Mouse (Mus musculus) heart, adult 9 months (tissue): ENCODE data around the gene Fam168b.

ENCODE experiments used
- DNase-seq, 2 experiments: peaks; one replicate each; pipeline ENCODE4 v3.0.0; 2022; ENCODE audit warnings: low spot score in 2 of 2

Gene Fam168b

GRCm38 (mm10) chr1:34842887-34843618 is at the start of gene Fam168b:
Gene Fam168b, minus strand, starts transcription at chr1:34843065.
- DNase-seq = peak; percentile 87 to 90

DNA sequence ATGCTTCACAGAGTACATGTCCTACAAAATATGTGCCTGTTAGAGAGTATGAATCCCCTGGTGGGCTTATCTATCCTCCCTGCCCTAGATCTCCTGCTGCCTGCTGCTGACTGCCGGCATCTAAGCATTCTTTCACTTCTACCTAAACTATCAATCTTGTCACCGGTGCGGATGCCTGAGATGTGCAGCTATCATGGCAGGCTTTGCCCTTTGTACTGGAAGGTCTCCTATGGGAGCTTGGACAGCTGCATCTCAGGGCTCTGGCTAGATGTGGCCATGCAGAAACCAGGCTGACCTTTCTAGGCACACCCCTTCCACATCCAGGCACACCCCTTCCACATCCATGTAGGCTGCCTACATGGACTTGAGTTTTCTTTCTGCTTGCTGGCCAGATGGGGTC is 49.6 kb upstream of the Fam168b start:
- DNase-seq = no peak

- DNase-seq = no peak
Measured at GRCm38 (mm10) chr1:34891559-34892289, 48.9 kb upstream of the Fam168b start.

GRCm38 (mm10) chr1:34883776-34884175 is 40.9 kb upstream of the Fam168b start:
- no peak for DNase-seq

- no peak for DNase-seq
Measured at GRCm38 (mm10) chr1:34879611-34880010, 36.7 kb upstream of the Fam168b start.

DNA sequence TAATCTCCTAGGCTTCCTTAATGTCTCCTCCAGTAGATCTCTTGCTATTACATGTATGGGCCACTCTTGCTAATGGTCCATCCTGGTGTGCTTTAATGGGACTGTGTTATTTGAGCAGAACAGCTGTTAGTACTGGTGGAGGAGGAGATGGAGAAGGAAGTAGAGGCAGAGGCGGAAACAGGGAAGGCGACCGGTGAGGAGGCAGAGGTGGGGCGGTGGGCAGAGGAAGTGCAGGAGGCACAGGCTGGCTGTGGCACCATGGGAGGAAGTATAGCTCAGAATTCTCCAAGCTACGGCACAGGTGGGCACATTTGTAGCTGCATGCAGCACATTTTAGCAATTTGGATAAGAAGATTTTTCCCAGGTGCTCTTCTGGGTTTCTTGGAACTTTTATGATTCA is 30.7 kb upstream of the Fam168b start:
- no peak for DNase-seq

GRCm38 (mm10) chr1:34871170-34871569 is 28.3 kb upstream of the Fam168b start:
- DNase-seq = no peak

DNA sequence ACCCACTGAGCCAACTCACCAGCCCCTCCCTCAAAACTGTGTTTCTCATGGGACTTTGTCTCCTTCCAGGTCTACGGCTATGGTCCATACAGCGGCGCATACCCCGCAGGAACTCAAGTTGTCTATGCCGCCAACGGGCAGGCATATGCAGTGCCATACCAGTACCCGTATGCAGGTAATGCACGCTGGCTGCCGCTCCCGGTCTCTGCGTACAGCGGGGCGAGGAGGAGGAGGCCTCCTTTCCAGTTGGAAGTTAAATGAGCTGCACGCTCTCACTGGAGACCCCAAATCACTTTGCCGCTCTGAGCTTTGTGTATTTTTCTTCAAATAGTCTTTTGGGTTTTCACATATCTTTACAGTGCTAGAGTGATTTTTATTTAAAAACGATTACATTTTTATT is 26.4 kb upstream of the Fam168b start:
- no peak for DNase-seq

DNA sequence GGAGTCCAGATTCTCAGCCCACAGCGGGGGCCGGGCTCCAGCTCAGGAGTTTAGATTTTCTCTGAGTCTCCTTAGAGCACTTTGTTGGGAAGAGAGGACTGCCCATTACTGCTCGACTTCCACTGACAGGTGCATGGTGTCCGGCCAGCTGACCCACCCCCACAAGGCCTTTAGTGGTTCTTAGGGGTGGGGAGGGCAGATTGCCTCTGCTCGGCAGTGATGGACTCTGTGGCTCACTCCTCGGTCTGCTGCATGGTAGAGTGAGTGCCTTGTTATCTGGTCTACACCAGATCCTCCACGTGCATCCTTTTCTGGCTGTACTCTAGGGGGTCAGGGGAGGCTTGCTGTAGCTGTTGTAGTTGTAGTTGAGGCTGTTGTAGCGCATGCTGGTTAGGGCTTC is 25.5 kb upstream of the Fam168b start:
- DNase-seq = no peak

DNA sequence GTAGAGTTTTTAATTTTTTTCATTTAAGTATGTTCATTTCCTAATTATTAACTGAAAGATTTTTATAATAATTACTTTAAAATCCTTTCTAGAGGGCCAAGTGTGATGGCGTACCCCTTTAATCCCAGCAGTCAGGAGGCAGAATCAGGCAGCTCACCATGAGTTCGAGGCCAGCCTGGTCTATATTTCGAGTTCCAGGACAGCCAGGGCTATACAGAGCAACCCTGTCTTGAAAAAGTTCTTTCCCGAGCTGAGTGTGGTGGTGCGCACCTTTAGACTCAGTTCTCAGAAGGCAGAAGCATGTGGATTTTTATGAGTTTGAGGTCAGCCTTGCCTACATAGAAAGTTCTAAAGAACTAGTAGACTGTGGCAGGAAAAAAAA is 24.7 kb upstream of the Fam168b start:
- DNase-seq = no peak

DNA sequence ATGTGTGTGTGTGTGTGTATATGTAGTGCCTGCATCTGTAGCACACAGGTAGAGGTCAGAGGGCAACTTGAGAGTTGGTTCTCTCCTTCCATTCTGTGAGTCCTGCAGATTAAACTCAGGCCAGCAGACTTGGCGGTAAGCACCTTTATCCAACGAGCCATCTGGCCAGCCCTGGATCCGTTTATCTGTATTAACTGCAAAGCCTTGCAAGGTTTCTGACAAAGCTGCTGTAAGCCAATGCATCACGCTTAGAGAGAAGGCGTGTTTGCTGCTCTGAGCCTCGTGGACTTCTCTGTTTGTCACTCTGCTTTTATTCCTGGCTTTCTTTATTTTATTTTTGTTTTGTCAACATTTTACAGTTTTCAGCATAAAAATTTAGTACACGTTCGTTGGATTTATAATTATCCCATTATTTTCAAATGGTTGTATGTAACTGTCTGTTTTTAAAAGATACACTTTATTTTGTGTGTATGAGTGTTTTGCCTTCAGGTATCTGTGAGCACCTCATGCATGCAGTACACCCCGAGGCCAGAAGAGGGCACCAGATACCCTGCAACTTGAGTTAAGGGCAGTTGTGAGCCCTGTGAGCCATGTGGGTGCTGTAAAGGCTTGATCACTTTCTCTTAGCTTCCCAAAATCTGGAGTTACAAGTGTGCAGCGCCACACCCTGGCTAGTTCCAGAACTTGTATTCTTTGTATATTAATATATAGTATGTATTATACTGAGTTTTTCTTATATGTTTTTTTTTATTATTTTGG is 24.1 kb upstream of the Fam168b start:
- peak; percentile 69 to 83 for DNase-seq

DNA sequence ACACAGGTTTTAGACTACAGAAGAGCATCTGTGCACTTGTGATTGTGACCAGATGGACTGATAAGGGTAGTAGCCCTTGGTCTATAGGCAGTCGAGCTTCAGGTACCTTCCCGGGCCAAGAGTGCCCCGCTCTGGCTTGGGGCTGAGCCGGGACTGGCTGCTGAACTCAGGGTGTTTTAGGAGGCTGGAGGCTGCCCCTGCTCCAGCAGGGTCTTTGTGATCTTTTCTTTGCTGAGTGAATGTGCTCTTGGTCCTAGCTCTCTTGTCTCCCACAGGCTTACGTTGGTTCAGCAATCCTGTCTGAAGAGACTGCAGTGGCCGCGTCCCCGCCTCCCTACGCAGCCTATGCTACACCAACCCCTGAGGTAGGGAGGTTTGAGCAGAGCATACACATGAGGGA is 23.0 kb upstream of the Fam168b start:
- DNase-seq = no peak

- DNase-seq = no peak
Measured at GRCm38 (mm10) chr1:34864243-34864642, 21.4 kb upstream of the Fam168b start.

DNA sequence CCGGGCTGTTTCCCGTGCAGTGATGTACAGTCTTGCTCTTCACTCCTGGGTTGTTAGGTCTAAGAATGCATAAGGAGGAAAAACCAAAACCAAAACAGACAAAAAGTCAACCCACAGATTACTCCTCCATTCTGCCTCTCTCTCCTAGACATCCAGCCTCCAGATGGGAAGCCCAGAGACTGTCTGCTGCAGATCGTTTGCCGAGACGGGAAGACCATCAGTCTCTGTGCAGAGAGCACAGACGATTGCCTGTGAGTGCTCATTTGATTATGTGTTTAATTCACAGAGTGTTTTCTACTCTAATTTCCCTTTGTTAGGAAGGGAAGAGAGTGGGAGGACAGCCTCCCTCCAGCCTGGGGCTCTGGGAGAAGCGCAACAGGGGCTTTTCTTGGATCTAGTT is 20.5 kb upstream of the Fam168b start:
- DNase-seq = no peak

- DNase-seq = no peak
Measured at GRCm38 (mm10) chr1:34862877-34863276, 20.0 kb upstream of the Fam168b start.

DNA sequence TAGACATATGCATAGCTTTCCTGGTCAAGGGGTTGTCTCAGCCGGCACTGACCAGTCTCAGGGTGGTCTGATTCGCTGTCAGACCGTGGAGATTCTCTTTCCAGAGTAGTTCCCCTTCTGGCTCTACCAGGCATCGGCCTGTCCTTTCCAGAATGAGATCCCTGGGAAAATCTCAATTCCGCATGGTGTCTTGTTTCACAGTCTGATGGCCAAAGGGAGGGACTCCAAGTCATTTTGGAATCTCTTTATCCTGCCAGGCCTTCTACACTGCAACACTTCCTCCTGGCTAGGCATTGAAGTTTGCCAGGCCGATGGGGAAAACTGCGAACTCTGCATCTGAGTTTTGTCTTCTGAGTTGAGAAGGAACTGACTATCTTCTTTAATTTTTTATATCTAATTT is 17.3 kb upstream of the Fam168b start:
- no peak for DNase-seq

DNA sequence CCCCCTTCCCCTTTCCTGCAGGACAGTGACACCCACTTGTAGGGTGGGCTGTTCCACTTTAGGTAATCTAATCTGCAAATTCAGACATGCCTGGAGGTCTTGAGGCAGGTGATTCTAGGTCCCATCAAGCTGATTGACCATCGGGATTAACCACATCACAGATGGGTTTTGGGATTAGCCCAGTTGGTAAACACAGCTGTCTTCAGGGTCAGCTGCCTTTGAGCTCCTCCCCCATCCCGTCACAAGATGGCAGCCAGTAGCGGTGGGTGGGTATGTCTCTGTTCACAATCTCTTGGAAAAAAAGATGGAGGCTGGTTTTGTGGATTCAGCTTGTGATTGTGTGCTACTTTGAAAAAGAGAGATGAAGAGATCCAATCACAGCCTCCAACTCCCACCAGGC is 16.9 kb upstream of the Fam168b start:
- no peak for DNase-seq

GRCm38 (mm10) chr1:34858671-34859070 is 15.8 kb upstream of the Fam168b start:
- peak in 1 of 2 experiments; percentile 52 for DNase-seq

- DNase-seq = no peak
Measured at GRCm38 (mm10) chr1:34855056-34855739, 12.3 kb upstream of the Fam168b start.

DNA sequence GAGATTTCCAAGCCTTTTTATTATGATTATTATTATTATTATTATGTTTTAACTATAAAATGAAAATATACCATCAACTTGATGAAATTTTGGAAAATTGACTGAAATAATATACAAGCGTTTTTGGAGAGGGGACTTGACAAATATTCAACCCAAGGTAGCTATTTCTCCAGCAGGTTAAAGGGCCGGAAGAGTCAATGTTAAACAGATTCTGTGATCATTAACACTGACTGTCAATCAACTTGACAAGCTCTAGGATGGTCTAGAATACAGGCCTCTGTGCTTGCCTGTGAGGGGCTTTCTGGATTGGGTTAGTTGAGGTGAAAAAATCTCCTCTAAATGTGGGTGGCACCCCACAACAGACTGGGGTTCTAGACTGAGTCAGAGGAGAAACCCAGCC is 10.9 kb upstream of the Fam168b start:
- no peak for DNase-seq

DNA sequence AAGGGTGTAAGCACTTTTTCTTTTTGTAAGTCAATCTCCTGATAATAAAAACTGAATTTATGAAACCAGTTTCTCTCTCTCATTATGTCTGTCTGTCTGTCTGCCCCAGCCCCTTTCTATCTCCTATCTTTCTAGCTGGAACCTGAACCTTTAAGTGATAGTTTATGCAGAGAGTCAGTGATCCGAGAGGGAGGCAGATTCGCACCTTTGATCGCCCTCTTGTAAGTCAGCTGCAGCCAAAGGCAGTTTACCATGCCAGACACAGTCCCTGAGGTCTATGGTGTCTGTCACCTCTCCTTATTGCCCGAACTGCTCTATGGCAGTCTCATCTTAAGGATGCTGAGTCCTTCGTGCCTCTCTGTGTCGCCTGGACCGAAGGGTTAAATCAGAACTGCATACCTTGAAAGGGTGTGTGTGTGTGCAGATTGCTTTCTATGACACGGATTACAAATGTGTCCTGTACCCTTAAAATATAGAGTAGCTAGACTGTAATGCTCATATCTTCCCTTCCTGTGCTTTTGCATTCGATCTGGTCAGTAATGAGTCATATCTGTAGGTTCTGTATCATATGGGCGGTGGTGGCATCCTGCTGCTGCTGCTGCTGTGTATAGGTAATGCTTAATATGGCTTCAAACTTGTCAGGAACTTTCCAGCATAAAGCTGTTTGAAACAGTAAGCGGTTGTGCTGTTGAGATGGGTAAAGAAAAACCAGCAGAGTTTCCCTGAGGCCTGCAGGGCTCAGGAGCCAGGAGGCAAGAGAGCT is 9.4 kb upstream of the Fam168b start:
- no peak for DNase-seq
